In the genomic region with DNA sequence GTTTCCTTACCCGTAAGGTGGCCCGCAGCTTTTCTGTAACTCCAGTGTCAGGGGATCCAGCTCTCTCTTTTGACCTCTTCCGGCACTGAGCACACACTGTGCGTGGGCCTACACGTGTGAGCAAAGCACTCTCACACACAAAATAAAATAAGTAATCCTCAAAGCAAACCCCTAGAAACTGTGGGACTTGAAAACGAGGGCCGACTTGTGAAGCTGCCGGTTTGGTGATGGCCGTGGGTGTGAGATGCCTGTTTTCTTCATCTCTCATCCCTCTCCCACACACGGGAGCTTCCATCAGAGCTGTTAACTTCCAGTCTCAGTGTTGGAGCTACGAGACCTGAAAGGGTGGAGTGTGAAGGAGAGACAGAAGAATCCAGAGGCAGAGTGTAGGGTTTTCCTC, we compare ENCODE assay signal across 11 mouse cellular contexts. TPM values are rescaled to one million over a fixed set of nuclear protein-coding genes. Genes with fewer than 3 reads are reported as not detected.
"Had no signal": no experiment of that assay in that cellular context is flagged by ENCODE, and none has a peak within 500 bp of the region (broad histone marks: within the 10 kb centered on the region; RNA-seq: fewer than 3 reads in every experiment).

No protein-coding gene starts in this region.

- DNase-seq: kidney, adult 11 months; kidney, adult 9 months; kidney, postnatal 36 days; layer of hippocampus, adult 9-11 months; liver; liver, embryonic 13.5 days; liver, postnatal 0 days; lung, postnatal 14 days; thymus, postnatal 4 days had no signal

RNA-seq across cellular contexts. Expression of a gene that starts 20.0 kb away (rescaled TPM):
- total RNA-seq: monocyte, adult 5-6 weeks; neutrophil, adult 5-6 weeks had no signal
